Mouse (Mus musculus): ENCODE results near the gene Cd320. TPM values are rescaled to one million over a fixed set of nuclear protein-coding genes. Genes with fewer than 3 reads are reported as not detected.
A peak's percentile ranks its signal among the peaks of the same experiment; 100 is the strongest.
"Not testable (repeated sequence)": the region's sequence is repeated elsewhere in the genome, so short reads cannot be mapped to it uniquely, and the experiment has no call there.

The Cd320 gene
- polyA plus RNA-seq, 1 experiment from 2014 or later: 39.3 TPM

DNA sequence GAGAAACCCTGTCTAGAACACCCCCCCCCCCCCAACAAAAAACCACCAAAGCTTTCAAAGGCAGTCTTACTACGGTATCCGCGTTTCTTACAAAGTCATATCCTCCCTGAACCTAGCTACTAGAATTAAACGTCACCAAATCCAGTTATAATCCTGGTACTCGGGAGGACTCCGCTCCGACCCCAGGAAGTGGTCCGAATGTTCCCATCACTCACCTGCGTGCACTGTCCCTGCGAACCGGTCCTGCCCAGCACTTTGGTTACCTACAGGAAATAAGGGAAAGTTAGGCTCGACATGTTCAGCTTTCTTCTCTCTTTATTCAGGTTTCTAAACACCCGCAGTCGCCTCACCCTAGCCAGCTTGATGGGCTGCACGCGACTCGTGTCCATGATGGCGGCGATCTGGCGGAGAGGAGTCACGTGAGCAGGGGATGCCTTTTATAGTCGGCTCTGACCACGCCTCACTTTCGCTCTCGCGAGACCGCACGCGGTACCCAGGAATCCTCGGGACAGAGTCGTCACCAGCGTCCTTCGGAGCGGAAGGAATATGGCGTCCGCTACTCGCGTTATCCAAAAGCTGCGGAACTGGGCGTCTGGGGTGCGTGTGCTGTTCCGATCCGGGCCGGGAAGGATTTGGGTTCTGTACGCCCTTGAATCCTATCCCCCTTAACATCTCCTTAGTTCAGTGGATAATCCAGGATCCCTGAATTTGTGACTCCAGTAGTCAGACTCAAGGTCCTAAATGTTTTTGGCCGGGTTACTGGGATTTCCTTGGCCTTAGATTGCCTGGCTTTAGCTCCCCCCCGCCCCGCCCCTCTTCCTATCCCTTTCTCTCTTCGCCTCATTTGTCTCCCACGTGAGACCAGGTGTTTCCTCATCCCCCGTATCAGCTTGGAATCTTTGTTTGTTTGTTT lies 18.6 kb upstream of the Cd320 start, which contains the start of the genes Rps28 and Ndufa7:
Gene Rps28, minus strand, starts transcription at position 479 of the 913 bp plus-strand sequence.
Gene Ndufa7, plus strand, starts transcription at position 489 of the 913 bp plus-strand sequence.
- H3K9me3 ChIP-seq (ENCODE audit: low read length): no peaks in the 10 kb centered on the region
- peak within 1 kb of the TSS; percentile 75 for H3K9ac ChIP-seq (replicated peaks; ENCODE audit: low read depth)
- peak within 1 kb of the TSS; percentile 61 for H3K4me2 ChIP-seq (replicated peaks; ENCODE audit: low read depth, low read length)
- peak within 1 kb of the TSS; percentile 69 for H3K4me3 ChIP-seq (ENCODE audit: low read depth, low read length)
- TF ChIP-seq CTCF (IDR thresholded peaks at IDR 0.05) (no peak), EP300 (IDR thresholded peaks at IDR 0.05) (peak; percentile 88)
- H3K4me1 ChIP-seq (ENCODE audit: insufficient read depth, low read depth, low read length): peaks cover 21% of the 10 kb centered on the region
- H3K27me3 ChIP-seq (replicated peaks; ENCODE audit: insufficient read depth, low read length): no peaks in the 10 kb centered on the region
- peak within 1 kb of the TSS; percentile 90 for H3K27ac ChIP-seq (ENCODE audit: low read length)
- ATAC-seq (peak; percentile 92), DNase-seq (ENCODE audit: low spot score) (peak; percentile 98)
- WGBS: 1% methylated on average over 51 of the region's 51 CpGs
- H3K36me3 ChIP-seq (ENCODE audit: insufficient read depth, low read length): peaks cover 14% of the 10 kb centered on the region; the same call in 1 of the 2 replicates

DNA sequence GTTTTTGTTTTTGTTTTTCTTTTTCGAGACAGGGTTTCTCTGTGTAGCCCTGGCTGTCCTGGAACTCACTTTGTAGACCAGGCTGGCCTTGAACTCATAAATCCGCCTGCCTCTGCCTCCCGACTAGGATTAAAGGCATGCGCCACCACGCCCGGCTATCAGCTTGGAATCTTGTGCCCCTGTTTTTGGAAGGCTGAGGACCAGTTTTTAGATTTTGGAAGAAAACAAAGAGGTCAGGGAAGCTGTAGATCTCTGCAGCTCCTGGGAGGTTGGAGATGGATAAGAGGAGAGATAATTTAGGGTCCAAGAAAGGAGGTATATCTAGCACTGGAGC lies 17.9 kb upstream of the Cd320 start:
- Histone ChIP-seq H3K4me2 (replicated peaks; ENCODE audit: low read depth, low read length) (peak overlapping the region; percentile 61), H3K27ac (ENCODE audit: low read length) (peak overlapping the region; percentile 90), H3K4me1 (ENCODE audit: insufficient read depth, low read depth, low read length) (peaks cover 25% of the 10 kb centered on the region), H3K4me3 (ENCODE audit: low read depth, low read length) (peak overlapping the region; percentile 69), H3K36me3 (ENCODE audit: insufficient read depth, low read length) (peaks cover 14% of the 10 kb centered on the region; the same call in 1 of the 2 replicates), H3K9ac (replicated peaks; ENCODE audit: low read depth) (peak overlapping the region; percentile 75)
- H3K9me3 ChIP-seq (ENCODE audit: low read length); H3K27me3 ChIP-seq (replicated peaks; ENCODE audit: insufficient read depth, low read length); DNase-seq (ENCODE audit: low spot score); ATAC-seq: not testable (repeated sequence)
- WGBS: 2% methylated on average over 6 of the region's 6 CpGs

DNA sequence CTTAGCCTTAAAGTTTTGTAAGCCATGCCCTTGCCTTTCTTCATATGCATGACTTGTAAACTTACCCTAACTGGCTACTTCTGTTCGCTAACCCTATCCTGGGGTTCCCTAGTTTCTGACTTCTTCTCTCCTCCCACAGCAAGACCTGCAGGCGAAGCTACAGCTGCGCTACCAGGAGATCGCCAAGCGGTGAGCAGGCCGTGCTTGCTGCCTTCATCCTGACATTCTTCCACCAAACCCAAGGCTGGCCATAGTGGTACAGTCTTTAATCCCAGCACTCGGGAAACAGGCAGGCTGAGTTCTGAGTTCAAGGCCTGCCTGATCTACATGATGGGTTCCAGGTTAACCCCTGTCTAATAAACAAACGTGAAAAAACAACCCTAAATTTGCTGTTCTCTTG lies 17.4 kb upstream of the Cd320 start:
- peaks cover 25% of the 10 kb centered on the region for H3K4me1 ChIP-seq (ENCODE audit: insufficient read depth, low read depth, low read length)
- H3K36me3 ChIP-seq (ENCODE audit: insufficient read depth, low read length): peaks cover 14% of the 10 kb centered on the region
- H3K9me3 ChIP-seq (ENCODE audit: low read length): no peaks in the 10 kb centered on the region
- WGBS: 82% methylated on average over 8 of the region's 8 CpGs
- H3K4me2 ChIP-seq (replicated peaks; ENCODE audit: low read depth, low read length): peak overlapping the region; percentile 61; the same call in 1 of the 2 replicates
- no peaks in the 10 kb centered on the region for H3K27me3 ChIP-seq (replicated peaks; ENCODE audit: insufficient read depth, low read length)
- 0 out of 2 replicates have a peak overlapping the region, but pooled peaks have one; percentile 90 for H3K27ac ChIP-seq (ENCODE audit: low read length)
- TF ChIP-seq CTCF (IDR thresholded peaks at IDR 0.05) (no peak), EP300 (IDR thresholded peaks at IDR 0.05) (no peak)
- no peak for ATAC-seq
- DNase-seq (ENCODE audit: low spot score): no peak
- peak overlapping the region; percentile 69; the same call in 1 of the 2 replicates for H3K4me3 ChIP-seq (ENCODE audit: low read depth, low read length)
- H3K9ac ChIP-seq (replicated peaks; ENCODE audit: low read depth): peak overlapping the region; percentile 75; the same call in 1 of the 2 replicates

DNA sequence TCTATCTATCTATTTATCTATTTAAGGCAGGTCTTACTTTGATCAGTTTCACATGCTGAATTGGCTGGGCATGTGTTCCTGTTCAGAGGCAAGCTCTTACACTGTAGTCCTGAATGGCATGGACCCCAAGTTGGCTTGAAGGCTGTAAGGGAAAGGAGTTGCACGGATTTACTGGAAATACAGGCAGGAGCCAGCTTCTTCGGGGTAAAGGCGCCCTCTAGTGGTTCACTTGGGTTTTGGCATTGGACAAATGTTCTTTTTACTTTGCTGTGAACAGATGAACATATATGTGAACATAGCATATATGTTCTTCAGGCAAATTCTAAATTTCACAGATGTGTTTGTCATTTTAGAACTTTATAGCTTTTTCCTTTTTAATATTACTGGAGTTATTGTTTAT lies 16.0 kb upstream of the Cd320 start:
- no peak overlapping the region for H3K4me3 ChIP-seq (ENCODE audit: low read depth, low read length)
- peak; percentile 94 for DNase-seq (ENCODE audit: low spot score)
- H3K4me2 ChIP-seq (replicated peaks; ENCODE audit: low read depth, low read length): no peak overlapping the region
- TF ChIP-seq EP300 (IDR thresholded peaks at IDR 0.05) (peak; percentile 61; the same call in 1 of the 2 replicates), CTCF (IDR thresholded peaks at IDR 0.05) (peak; percentile 94)
- H3K9ac ChIP-seq (replicated peaks; ENCODE audit: low read depth): no peak overlapping the region
- peaks cover 25% of the 10 kb centered on the region for H3K4me1 ChIP-seq (ENCODE audit: insufficient read depth, low read depth, low read length)
- no peak for ATAC-seq
- H3K36me3 ChIP-seq (ENCODE audit: insufficient read depth, low read length): peaks cover 13% of the 10 kb centered on the region
- H3K9me3 ChIP-seq (ENCODE audit: low read length): no peaks in the 10 kb centered on the region
- no peak overlapping the region for H3K27ac ChIP-seq (ENCODE audit: low read length)
- H3K27me3 ChIP-seq (replicated peaks; ENCODE audit: insufficient read depth, low read length): no peaks in the 10 kb centered on the region
- WGBS: under 1% methylated on average over 3 of the region's 3 CpGs

DNA sequence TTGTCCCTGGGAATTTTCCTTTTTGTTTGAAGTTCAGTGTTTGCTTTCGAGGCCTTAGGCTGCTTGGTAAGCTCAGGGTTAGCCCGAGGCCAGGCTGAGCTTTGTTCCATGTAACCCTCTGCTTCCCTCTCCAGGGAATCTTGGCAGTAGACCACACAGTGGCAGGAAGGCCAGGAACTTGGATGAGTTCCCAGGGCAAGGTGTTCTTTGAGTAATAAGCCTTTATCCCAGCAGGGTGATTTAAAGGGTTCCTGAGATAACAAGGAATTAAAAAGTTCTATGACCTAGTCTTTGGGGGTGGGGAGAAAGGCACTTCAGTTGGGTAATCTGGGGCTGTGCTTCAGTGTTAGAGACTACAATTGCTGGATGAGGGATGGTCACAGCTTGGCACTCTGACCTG lies 14.0 kb upstream of the Cd320 start:
- H3K4me2 ChIP-seq (replicated peaks; ENCODE audit: low read depth, low read length): no peak overlapping the region
- 20% methylated on average over 2 of the region's 2 CpGs for WGBS
- TF ChIP-seq CTCF (IDR thresholded peaks at IDR 0.05) (no peak), EP300 (IDR thresholded peaks at IDR 0.05) (peak; percentile 75)
- no peaks in the 10 kb centered on the region for H3K9me3 ChIP-seq (ENCODE audit: low read length)
- H3K36me3 ChIP-seq (ENCODE audit: insufficient read depth, low read length): peaks cover 9% of the 10 kb centered on the region
- no peak overlapping the region for H3K4me3 ChIP-seq (ENCODE audit: low read depth, low read length)
- H3K9ac ChIP-seq (replicated peaks; ENCODE audit: low read depth): no peak overlapping the region
- peak overlapping the region; percentile 66 for H3K27ac ChIP-seq (ENCODE audit: low read length)
- H3K4me1 ChIP-seq (ENCODE audit: insufficient read depth, low read depth, low read length): peaks cover 18% of the 10 kb centered on the region
- ATAC-seq (peak; percentile 81), DNase-seq (ENCODE audit: low spot score) (peak; percentile 92)
- no peaks in the 10 kb centered on the region for H3K27me3 ChIP-seq (replicated peaks; ENCODE audit: insufficient read depth, low read length)

- 87% methylated on average over 10 of the region's 10 CpGs for WGBS
- TF ChIP-seq CTCF (IDR thresholded peaks at IDR 0.05) (no peak), EP300 (IDR thresholded peaks at IDR 0.05) (no peak)
- H3K9ac ChIP-seq (replicated peaks; ENCODE audit: low read depth): no peak overlapping the region
- ATAC-seq (no peak), DNase-seq (ENCODE audit: low spot score) (no peak)
- no peak overlapping the region for H3K4me2 ChIP-seq (replicated peaks; ENCODE audit: low read depth, low read length)
- H3K9me3 ChIP-seq (ENCODE audit: low read length): no peaks in the 10 kb centered on the region
- H3K4me3 ChIP-seq (ENCODE audit: low read depth, low read length): no peak overlapping the region
- no peaks in the 10 kb centered on the region for H3K27me3 ChIP-seq (replicated peaks; ENCODE audit: insufficient read depth, low read length)
- H3K27ac ChIP-seq (ENCODE audit: low read length): peak overlapping the region; percentile 66
- H3K36me3 ChIP-seq (ENCODE audit: insufficient read depth, low read length): peaks cover 14% of the 10 kb centered on the region
- peaks cover 18% of the 10 kb centered on the region for H3K4me1 ChIP-seq (ENCODE audit: insufficient read depth, low read depth, low read length)
These were observed 13.3 kb upstream of the Cd320 start for GRCm38 (mm10) chr17:33829561-33829960.
